Comparison of ENCODE assay signal across 8 mouse cellular contexts in genomic region chrX:150812787-150813298, GRCm38 (mm10). TPM values are rescaled to one million over a fixed set of nuclear protein-coding genes. Genes with fewer than 3 reads are reported as not detected.
DNase-seq lines count a peak whose midpoint lies in the region; ATAC-seq and TF ChIP-seq lines count a peak whose summit lies in the region.

No protein-coding gene starts in this region.

- TF ChIP-seq POLR2A in embryonic fibroblast, embryonic 13.5 days (IDR thresholded peaks at IDR 0.05; ENCODE audit: low read depth, low read length): no peak; the same call in 1 of the 2 replicates

- no peaks in the 10 kb centered on the region for H3K27me3 ChIP-seq in heart, embryonic 11.5 days (ENCODE audit: control insufficient read depth, insufficient read depth, low read length)
- peaks cover 10% of the 10 kb centered on the region for H3K27me3 ChIP-seq in kidney, embryonic 15.5 days
- 0 out of 2 replicates have a peak, but pooled peaks cover 3% of the 10 kb centered on the region for H3K27me3 ChIP-seq in limb, embryonic 15.5 days
- no peaks in the 10 kb centered on the region for H3K27me3 ChIP-seq in midbrain, postnatal 0 days (ENCODE audit: insufficient read depth, low read length)

- TF ChIP-seq CTCF in embryonic fibroblast, embryonic 13.5 days (IDR thresholded peaks at IDR 0.05; ENCODE audit: borderline replicate concordance, insufficient read depth, low read length): no peak
- TF ChIP-seq CTCF in midbrain, postnatal 0 days (IDR thresholded peaks at IDR 0.05): no peak

- H3K4me3 ChIP-seq in embryonic fibroblast, embryonic 13.5 days (ENCODE audit: insufficient read depth, low read length): peak overlapping the region; percentile 60
- H3K4me3 ChIP-seq in heart, embryonic 11.5 days (ENCODE audit: low read depth, low read length): peak overlapping the region; percentile 56
- H3K4me3 ChIP-seq in kidney, embryonic 15.5 days (replicated peaks): peak overlapping the region; percentile 56
- H3K4me3 ChIP-seq in limb, embryonic 15.5 days: peak overlapping the region; percentile 50
- H3K4me3 ChIP-seq in midbrain, postnatal 0 days (ENCODE audit: low read depth, low read length): peak overlapping the region; percentile 42

- peak overlapping the region; percentile 66 for H3K4me2 ChIP-seq in heart, embryonic 11.5 days
- peak overlapping the region; percentile 59 for H3K4me2 ChIP-seq in kidney, embryonic 15.5 days
- peak overlapping the region; percentile 46 for H3K4me2 ChIP-seq in limb, embryonic 15.5 days
- peak overlapping the region; percentile 56 for H3K4me2 ChIP-seq in midbrain, postnatal 0 days (ENCODE audit: low read depth, low read length, poor library complexity, severe bottlenecking)

- peak; percentile 91 for ATAC-seq in heart, embryonic 11.5 days (replicated peaks; ENCODE audit: insufficient number of reproducible peaks, low FRiP score, low TSS enrichment)
- ATAC-seq in kidney, embryonic 15.5 days (replicated peaks; ENCODE audit: low FRiP score): peak; percentile 94
- ATAC-seq in limb, embryonic 15.5 days (ENCODE audit: insufficient number of reproducible peaks, low FRiP score, low TSS enrichment, low read depth): peak; percentile 92
- peak; percentile 97 for ATAC-seq in midbrain, postnatal 0 days (ENCODE audit: low FRiP score)

- H3K36me3 ChIP-seq in heart, embryonic 11.5 days (ENCODE audit: control insufficient read depth, insufficient read depth, low read length): 0 out of 2 replicates have a peak, but pooled peaks cover 2% of the 10 kb centered on the region
- peaks cover 37% of the 10 kb centered on the region for H3K36me3 ChIP-seq in kidney, embryonic 15.5 days
- H3K36me3 ChIP-seq in limb, embryonic 15.5 days: peaks cover 29% of the 10 kb centered on the region
- peaks cover 15% of the 10 kb centered on the region for H3K36me3 ChIP-seq in midbrain, postnatal 0 days (ENCODE audit: insufficient read depth, low read length)

- peak; percentile 91 for DNase-seq in A20 (ENCODE audit: low read depth, low spot score)
- DNase-seq in brain, adult 2 months (ENCODE audit: low read depth, low spot score): peak; percentile 98
- DNase-seq in midbrain, postnatal 0 days (ENCODE audit: low spot score): peak; percentile 97
- peak; percentile 32 to 37 for DNase-seq in spleen, postnatal 14 days (ENCODE audit: low spot score in 2 of 2)

- H3K9ac ChIP-seq in heart, embryonic 11.5 days (ENCODE audit: low read depth, low read length): peak overlapping the region; percentile 65
- H3K9ac ChIP-seq in kidney, embryonic 15.5 days: peak overlapping the region; percentile 35
- H3K9ac ChIP-seq in limb, embryonic 15.5 days: peak overlapping the region; percentile 42; the same call in 1 of the 2 replicates
- H3K9ac ChIP-seq in midbrain, postnatal 0 days (replicated peaks; ENCODE audit: low read length, poor library complexity, severe bottlenecking): peak overlapping the region; percentile 54

- no peaks in the 10 kb centered on the region for H3K9me3 ChIP-seq in heart, embryonic 11.5 days (replicated peaks; ENCODE audit: control insufficient read depth, low read length)
- H3K9me3 ChIP-seq in kidney, embryonic 15.5 days (replicated peaks): no peaks in the 10 kb centered on the region
- no peaks in the 10 kb centered on the region for H3K9me3 ChIP-seq in limb, embryonic 15.5 days
- H3K9me3 ChIP-seq in midbrain, postnatal 0 days (ENCODE audit: low read length): no peaks in the 10 kb centered on the region

- peak overlapping the region; percentile 60 for H3K27ac ChIP-seq in embryonic fibroblast, embryonic 13.5 days (ENCODE audit: insufficient read depth, low read length)
- H3K27ac ChIP-seq in heart, embryonic 11.5 days (ENCODE audit: low read depth, low read length): no peak overlapping the region
- H3K27ac ChIP-seq in kidney, embryonic 15.5 days: peak overlapping the region; percentile 88
- H3K27ac ChIP-seq in limb, embryonic 15.5 days: peak overlapping the region; percentile 87
- peak overlapping the region; percentile 80 for H3K27ac ChIP-seq in midbrain, postnatal 0 days (ENCODE audit: low read depth, low read length)

- H3K4me1 ChIP-seq in embryonic fibroblast, embryonic 13.5 days (ENCODE audit: control insufficient read depth, insufficient read depth, low read length): no peaks in the 10 kb centered on the region
- H3K4me1 ChIP-seq in heart, embryonic 11.5 days (ENCODE audit: control insufficient read depth, insufficient read depth, low read length): no peaks in the 10 kb centered on the region
- H3K4me1 ChIP-seq in kidney, embryonic 15.5 days: peaks cover 6% of the 10 kb centered on the region
- H3K4me1 ChIP-seq in limb, embryonic 15.5 days: peaks cover 13% of the 10 kb centered on the region
- H3K4me1 ChIP-seq in midbrain, postnatal 0 days (ENCODE audit: insufficient read depth, low read length): no peaks in the 10 kb centered on the region

- WGBS in heart, embryonic 11.5 days (ENCODE audit: insufficient replicate concordance): 20% methylated on average over 23 of the region's 24 CpGs
- 33% methylated on average over 24 of the region's 24 CpGs for WGBS in kidney, embryonic 15.5 days
- WGBS in limb, embryonic 15.5 days: 28% methylated on average over 22 of the region's 24 CpGs
- WGBS in midbrain, postnatal 0 days: 29% methylated on average over 20 of the region's 24 CpGs

RNA-seq across cellular contexts. Expression of gene Maged2, which starts 1.3 kb away (rescaled TPM):
- 160 and 165 TPM in 2 replicates for polyA plus RNA-seq in embryonic fibroblast, embryonic 13.5 days (2011; ENCODE audit: insufficient read length, low read depth, missing spikeins)
- 718 and 779 TPM in 2 replicates for polyA plus RNA-seq in heart, embryonic 11.5 days (2014; fragmentation: Nextera tagmentation; extraction: Ambion mirVana)
- polyA plus RNA-seq in kidney, embryonic 15.5 days (2015; fragmentation: Nextera tagmentation; extraction: Ambion mirVana): 647 and 740 TPM in 2 replicates
- polyA plus RNA-seq in limb, embryonic 15.5 days (2015; fragmentation: Nextera tagmentation; extraction: Ambion mirVana): 816 and 1,013 TPM in 2 replicates
- total RNA-seq in midbrain, postnatal 0 days (2014; rRNA removed): 357 and 385 TPM in 2 replicates
- polyA plus RNA-seq in midbrain, postnatal 0 days (2015; fragmentation: Nextera tagmentation; extraction: Ambion mirVana): 565 and 594 TPM in 2 replicates

Comparison
In these comparisons a context has a peak if more than half of its experiments do, and no peak if none do; other contexts are left out.
1. DNase-seq: peak in every context shown above with its lines; median percentile 98 in brain, adult 2 months; 97 in midbrain, postnatal 0 days; 91 in A20; 34 in spleen, postnatal 14 days.